Mouse (Mus musculus): Measurements from ENCODE around the gene Fars2. TPM values are rescaled to one million over a fixed set of nuclear protein-coding genes. Genes with fewer than 3 reads are reported as not detected.

Gene Fars2
- 22.3 and 26.6 TPM in 2 replicates for polyA plus RNA-seq (2014; fragmentation: Nextera tagmentation; extraction: Ambion mirVana)

- DNase-seq (ENCODE audit: low spot score) (peak; percentile 97), ATAC-seq (ENCODE audit: insufficient read depth, low FRiP score, low TSS enrichment) (peak; percentile 99)
- no peaks in the 10 kb centered on the region for H3K9me3 ChIP-seq (ENCODE audit: control insufficient read depth, low read length)
- H3K4me3 ChIP-seq (ENCODE audit: low read depth, low read length): peak within 1 kb of the TSS; percentile 68
- peak within 1 kb of the TSS; percentile 95 for H3K27ac ChIP-seq (ENCODE audit: low read depth, low read length)
- no peaks in the 10 kb centered on the region for H3K27me3 ChIP-seq (ENCODE audit: control insufficient read depth, insufficient read depth, low read length)
- H3K9ac ChIP-seq (ENCODE audit: low read length): peak within 1 kb of the TSS; percentile 71
- WGBS: under 1% methylated on average over 73 of the region's 75 CpGs
- H3K36me3 ChIP-seq (ENCODE audit: control insufficient read depth, insufficient read depth, low read length): no peaks in the 10 kb centered on the region
- no peaks in the 10 kb centered on the region for H3K4me1 ChIP-seq (ENCODE audit: control insufficient read depth, insufficient read depth, low read length)
- peak within 1 kb of the TSS; percentile 73 for H3K4me2 ChIP-seq (ENCODE audit: low read depth)
These were observed at the start of gene Fars2, which contains the start of gene Lyrm4 for GRCm38 (mm10) chr13:36117143-36118014. Gene Fars2, plus strand, starts transcription at chr13:36117412. Gene Lyrm4, minus strand, starts transcription at chr13:36117526.

GRCm38 (mm10) chr13:36074484-36074883, 42.7 kb upstream of the Fars2 start:
- H3K4me2 ChIP-seq (ENCODE audit: low read depth): no peak overlapping the region
- no peaks in the 10 kb centered on the region for H3K9me3 ChIP-seq (ENCODE audit: control insufficient read depth, low read length)
- no peak for ATAC-seq (ENCODE audit: insufficient read depth, low FRiP score, low TSS enrichment)
- H3K27ac ChIP-seq (ENCODE audit: low read depth, low read length): no peak overlapping the region
- DNase-seq (ENCODE audit: low spot score): no peak
- 83% methylated on average over 3 of the region's 3 CpGs for WGBS
- no peaks in the 10 kb centered on the region for H3K4me1 ChIP-seq (ENCODE audit: control insufficient read depth, insufficient read depth, low read length)
- H3K36me3 ChIP-seq (ENCODE audit: control insufficient read depth, insufficient read depth, low read length): no peaks in the 10 kb centered on the region
- H3K4me3 ChIP-seq (ENCODE audit: low read depth, low read length): no peak overlapping the region
- H3K9ac ChIP-seq (ENCODE audit: low read length): no peak overlapping the region
- no peaks in the 10 kb centered on the region for H3K27me3 ChIP-seq (ENCODE audit: control insufficient read depth, insufficient read depth, low read length)

- no peaks in the 10 kb centered on the region for H3K4me1 ChIP-seq (ENCODE audit: control insufficient read depth, insufficient read depth, low read length)
- no peaks in the 10 kb centered on the region for H3K9me3 ChIP-seq (ENCODE audit: control insufficient read depth, low read length)
- H3K4me3 ChIP-seq (ENCODE audit: low read depth, low read length): no peak overlapping the region
- ATAC-seq (ENCODE audit: insufficient read depth, low FRiP score, low TSS enrichment) (no peak), DNase-seq (ENCODE audit: low spot score) (no peak)
- no peak overlapping the region for H3K27ac ChIP-seq (ENCODE audit: low read depth, low read length)
- 92% methylated on average over 3 of the region's 3 CpGs for WGBS
- no peak overlapping the region for H3K9ac ChIP-seq (ENCODE audit: low read length)
- no peaks in the 10 kb centered on the region for H3K27me3 ChIP-seq (ENCODE audit: control insufficient read depth, insufficient read depth, low read length)
- H3K36me3 ChIP-seq (ENCODE audit: control insufficient read depth, insufficient read depth, low read length): no peaks in the 10 kb centered on the region
- no peak overlapping the region for H3K4me2 ChIP-seq (ENCODE audit: low read depth)
These were observed 35.6 kb upstream of the Fars2 start for GRCm38 (mm10) chr13:36081591-36081990.

GRCm38 (mm10) chr13:36084701-36085100, 32.5 kb upstream of the Fars2 start:
- no peak overlapping the region for H3K27ac ChIP-seq (ENCODE audit: low read depth, low read length)
- no peak overlapping the region for H3K4me3 ChIP-seq (ENCODE audit: low read depth, low read length)
- WGBS: 85% methylated on average over 3 of the region's 3 CpGs
- no peaks in the 10 kb centered on the region for H3K27me3 ChIP-seq (ENCODE audit: control insufficient read depth, insufficient read depth, low read length)
- DNase-seq (ENCODE audit: low spot score) (no peak), ATAC-seq (ENCODE audit: insufficient read depth, low FRiP score, low TSS enrichment) (no peak)
- H3K4me1 ChIP-seq (ENCODE audit: control insufficient read depth, insufficient read depth, low read length): no peaks in the 10 kb centered on the region
- no peak overlapping the region for H3K9ac ChIP-seq (ENCODE audit: low read length)
- H3K36me3 ChIP-seq (ENCODE audit: control insufficient read depth, insufficient read depth, low read length): no peaks in the 10 kb centered on the region
- no peak overlapping the region for H3K4me2 ChIP-seq (ENCODE audit: low read depth)
- H3K9me3 ChIP-seq (ENCODE audit: control insufficient read depth, low read length): no peaks in the 10 kb centered on the region

GRCm38 (mm10) chr13:36085971-36086370, 31.2 kb upstream of the Fars2 start:
- H3K4me1 ChIP-seq (ENCODE audit: control insufficient read depth, insufficient read depth, low read length): no peaks in the 10 kb centered on the region
- no peak overlapping the region for H3K4me2 ChIP-seq (ENCODE audit: low read depth)

GRCm38 (mm10) chr13:36086608-36087391, 30.4 kb upstream of the Fars2 start:
- DNase-seq (ENCODE audit: low spot score) (no peak), ATAC-seq (ENCODE audit: insufficient read depth, low FRiP score, low TSS enrichment) (no peak)
- Histone ChIP-seq H3K4me3 (ENCODE audit: low read depth, low read length) (no peak overlapping the region), H3K27ac (ENCODE audit: low read depth, low read length) (no peak overlapping the region), H3K9ac (ENCODE audit: low read length) (no peak overlapping the region), H3K4me2 (ENCODE audit: low read depth) (no peak overlapping the region), H3K4me1 (ENCODE audit: control insufficient read depth, insufficient read depth, low read length) (no peaks in the 10 kb centered on the region), H3K36me3 (ENCODE audit: control insufficient read depth, insufficient read depth, low read length) (no peaks in the 10 kb centered on the region), H3K9me3 (ENCODE audit: control insufficient read depth, low read length) (no peaks in the 10 kb centered on the region), H3K27me3 (ENCODE audit: control insufficient read depth, insufficient read depth, low read length) (no peaks in the 10 kb centered on the region)
- WGBS: 94% methylated on average over 5 of the region's 5 CpGs

More at GRCm38 (mm10) chr13:36085971-36086370, 31.2 kb upstream of the Fars2 start:
- no peaks in the 10 kb centered on the region for H3K27me3 ChIP-seq (ENCODE audit: control insufficient read depth, insufficient read depth, low read length)
- 68% methylated on average over 3 of the region's 3 CpGs for WGBS
- no peaks in the 10 kb centered on the region for H3K36me3 ChIP-seq (ENCODE audit: control insufficient read depth, insufficient read depth, low read length)
- no peak overlapping the region for H3K4me3 ChIP-seq (ENCODE audit: low read depth, low read length)
- H3K9me3 ChIP-seq (ENCODE audit: control insufficient read depth, low read length): no peaks in the 10 kb centered on the region
- no peak overlapping the region for H3K27ac ChIP-seq (ENCODE audit: low read depth, low read length)
- DNase-seq (ENCODE audit: low spot score) (no peak), ATAC-seq (ENCODE audit: insufficient read depth, low FRiP score, low TSS enrichment) (no peak)
- H3K9ac ChIP-seq (ENCODE audit: low read length): no peak overlapping the region

- H3K4me1 ChIP-seq (ENCODE audit: control insufficient read depth, insufficient read depth, low read length): no peaks in the 10 kb centered on the region
- 92% methylated on average over 2 of the region's 2 CpGs for WGBS
- ATAC-seq (ENCODE audit: insufficient read depth, low FRiP score, low TSS enrichment): no peak
- DNase-seq (ENCODE audit: low spot score): no peak
- H3K36me3 ChIP-seq (ENCODE audit: control insufficient read depth, insufficient read depth, low read length): no peaks in the 10 kb centered on the region
- no peak overlapping the region for H3K9ac ChIP-seq (ENCODE audit: low read length)
- H3K4me2 ChIP-seq (ENCODE audit: low read depth): no peak overlapping the region
- H3K4me3 ChIP-seq (ENCODE audit: low read depth, low read length): no peak overlapping the region
- H3K27ac ChIP-seq (ENCODE audit: low read depth, low read length): no peak overlapping the region
- no peaks in the 10 kb centered on the region for H3K27me3 ChIP-seq (ENCODE audit: control insufficient read depth, insufficient read depth, low read length)
- H3K9me3 ChIP-seq (ENCODE audit: control insufficient read depth, low read length): no peaks in the 10 kb centered on the region
These were observed 29.8 kb upstream of the Fars2 start for GRCm38 (mm10) chr13:36087427-36087826.

- DNase-seq (ENCODE audit: low spot score) (no peak), ATAC-seq (ENCODE audit: insufficient read depth, low FRiP score, low TSS enrichment) (no peak)
- H3K27ac ChIP-seq (ENCODE audit: low read depth, low read length): no peak overlapping the region
- no peaks in the 10 kb centered on the region for H3K4me1 ChIP-seq (ENCODE audit: control insufficient read depth, insufficient read depth, low read length)
- H3K4me3 ChIP-seq (ENCODE audit: low read depth, low read length): no peak overlapping the region
- no peaks in the 10 kb centered on the region for H3K36me3 ChIP-seq (ENCODE audit: control insufficient read depth, insufficient read depth, low read length)
- 86% methylated on average over 4 of the region's 4 CpGs for WGBS
- no peaks in the 10 kb centered on the region for H3K9me3 ChIP-seq (ENCODE audit: control insufficient read depth, low read length)
- no peak overlapping the region for H3K9ac ChIP-seq (ENCODE audit: low read length)
- no peak overlapping the region for H3K4me2 ChIP-seq (ENCODE audit: low read depth)
- no peaks in the 10 kb centered on the region for H3K27me3 ChIP-seq (ENCODE audit: control insufficient read depth, insufficient read depth, low read length)
These were observed 29.0 kb upstream of the Fars2 start for GRCm38 (mm10) chr13:36088168-36088567.

Measured in neural tube, embryonic 11.5 days (tissue).